Mouse (Mus musculus) layer of hippocampus, adult 18-20 months (tissue): ENCODE results near the gene Alox12. TPM values are rescaled to one million over a fixed set of nuclear protein-coding genes. Genes with fewer than 3 reads are reported as not detected.

Experiments used
- DNase-seq, 2 experiments: peaks; one replicate each; pipeline ENCODE4 v3.0.0; 2022; ENCODE audit warnings: low spot score in 2 of 2
- microRNA-seq, 2 experiments: library from miRNA; unstranded; fragments of <30 nt; microRNA quantifications; one replicate each; pipeline ENCODE4 v1.2.0; 2021
- total RNA-seq, 2 experiments: library from RNA; stranded (reverse); gene quantifications; 2 replicates each; pipeline ENCODE4 v1.2.3; 2021

Alox12 gene
- total RNA-seq, 2 experiments from 2014 or later = 0.15 to 0.27 TPM

- DNase-seq = no peak
Observed at GRCm38 (mm10) chr11:70193354-70194285, 61.5 kb downstream of the Alox12 start.

GRCm38 (mm10) chr11:70192157-70192556, 63.0 kb downstream of the Alox12 start:
- DNase-seq = no peak

Small RNAs within 50 kb of the gene (microRNA-seq; reads per million reads assigned to microRNA genes)
- gene Mir195a (1,693 to 13,853 reads per million in 2 experiments), gene Mir497 (0 reads per million in 2 experiments), gene Mir497b (0 reads per million in 2 experiments)

Other genes with a start within 250 kb of the Alox12 start
- gene Acadvl, start 239.9 kb downstream of the Alox12 start, total RNA-seq = 10 to 100 TPM; 56.4 to 67.1 TPM
- gene Dlg4, start 238.4 kb downstream of the Alox12 start, total RNA-seq = 100 to 1,000 TPM; 846 to 862 TPM
- under 1 TPM; 0.84 to 0.99 TPM for gene Asgr1, start 201.3 kb downstream of the Alox12 start, total RNA-seq
- gene Asgr2, start 162.7 kb downstream of the Alox12 start, total RNA-seq = not detected
- gene Mgl2, start 125.0 kb downstream of the Alox12 start, total RNA-seq = under 1 TPM; 0.45 to 0.66 TPM
- gene Clec10a, start 99.2 kb downstream of the Alox12 start, total RNA-seq = under 1 TPM; 0.71 to 0.92 TPM
- 10 to 100 TPM; 28.6 to 30.6 TPM for gene Slc16a11, start 42.6 kb downstream of the Alox12 start, total RNA-seq
- gene Slc16a13, start 34.3 kb downstream of the Alox12 start, total RNA-seq = 1 to 10 TPM; 6.2 to 9.0 TPM
- 1 to 10 TPM in 1 of 2 experiments, under 1 TPM in 1; 0.92 to 1.1 TPM for gene Bcl6b, start 25.6 kb downstream of the Alox12 start, total RNA-seq
- gene 0610010K14Rik, start 17.4 kb downstream of the Alox12 start, total RNA-seq = 10 to 100 TPM; 39.7 to 45.9 TPM
- gene Gm21988, start 15.5 kb downstream of the Alox12 start, total RNA-seq = 1 to 10 TPM; 5.6 to 6.7 TPM
- gene Rnasek, start 15.5 kb downstream of the Alox12 start, total RNA-seq = 100 to 1,000 TPM; 262 to 272 TPM
- not detected for gene Alox12e, start 67.3 kb upstream of the Alox12 start, total RNA-seq
- gene Alox15, start 96.7 kb upstream of the Alox12 start, total RNA-seq = under 1 TPM in 1 of 2 experiments, not detected in 1; 0.17 TPM
- gene Pelp1, start 154.7 kb upstream of the Alox12 start, total RNA-seq = 10 to 100 TPM; 32.0 to 37.2 TPM
- gene Arrb2, start 177.3 kb upstream of the Alox12 start, total RNA-seq = 100 to 1,000 TPM in 1 of 2 experiments, 10 to 100 TPM in 1; 93.5 to 100 TPM
- 10 to 100 TPM; 13.7 to 16.7 TPM for gene Med11, start 196.6 kb upstream of the Alox12 start, total RNA-seq
- under 1 TPM; 0.20 to 0.27 TPM for gene Zmynd15, start 204.1 kb upstream of the Alox12 start, total RNA-seq
- 1 to 10 TPM in 1 of 2 experiments, under 1 TPM in 1; 0.82 to 1.3 TPM for gene Cxcl16, start 204.6 kb upstream of the Alox12 start, total RNA-seq
- gene Tm4sf5, start 249.9 kb upstream of the Alox12 start, total RNA-seq = not detected